Mouse (Mus musculus) erythroblast, embryonic 14.5 days (primary cell): ENCODE measurements around the gene Phlpp1.

ENCODE experiments used
- GATA1 ChIP-seq: IDR thresholded peaks from 2 replicates; pipeline ENCODE4 v1.6.1; 2012; ENCODE audit warnings: low read length, inconsistent platforms, mixed read lengths
- TAL1 ChIP-seq: IDR thresholded peaks from 3 replicates; pipeline ENCODE4 v1.6.1; 2012; ENCODE audit warnings: low read length, inconsistent platforms, mixed read lengths

GRCm38 (mm10) chr1:106387264-106387663, 215.7 kb downstream of the Phlpp1 start:
- no peak for TF ChIP-seq GATA1
- TF ChIP-seq TAL1: no peak
